Mouse (Mus musculus): ENCODE measurements around the gene Shq1.

Gene Shq1

GRCm38 (mm10) chr6:100608429-100608828 is 62.5 kb downstream of the Shq1 start:
- in situ Hi-C loops (cut with MboI, MseI) = no loop called here

GRCm38 (mm10) chr6:100606805-100607204 is 64.2 kb downstream of the Shq1 start:
- in situ Hi-C loops (cut with MboI, MseI) = no loop called here

GRCm38 (mm10) chr6:100603702-100604101 is 67.3 kb downstream of the Shq1 start:
- in situ Hi-C loops (cut with MboI, MseI) = no loop called here

GRCm38 (mm10) chr6:100601634-100602033 is 69.3 kb downstream of the Shq1 start:
- in situ Hi-C loops (cut with MboI, MseI) = no loop called here

GRCm38 (mm10) chr6:100593857-100594256 is 77.1 kb downstream of the Shq1 start:
- in situ Hi-C loops (cut with MboI, MseI) = no loop called here

GRCm38 (mm10) chr6:100592991-100593390 is 78.0 kb downstream of the Shq1 start:
- in situ Hi-C loops (cut with MboI, MseI) = no loop called here

GRCm38 (mm10) chr6:100590602-100591001 is 80.4 kb downstream of the Shq1 start:
- in situ Hi-C loops (cut with MboI, MseI) = no loop called here

- in situ Hi-C loops (cut with MboI, MseI) = no loop called here
These were observed 82.1 kb downstream of the Shq1 start for GRCm38 (mm10) chr6:100588876-100589275.

GRCm38 (mm10) chr6:100586758-100587157 is 84.2 kb downstream of the Shq1 start:
- in situ Hi-C loops (cut with MboI, MseI) = no loop called here

GRCm38 (mm10) chr6:100581951-100582350 is 89.0 kb downstream of the Shq1 start:
- in situ Hi-C loops (cut with MboI, MseI) = no loop called here

- in situ Hi-C loops (cut with MboI, MseI) = no loop called here
These were observed 89.9 kb downstream of the Shq1 start for GRCm38 (mm10) chr6:100581056-100581455.

GRCm38 (mm10) chr6:100577590-100577989 is 93.4 kb downstream of the Shq1 start:
- in situ Hi-C loops (cut with MboI, MseI) = no loop called here

GRCm38 (mm10) chr6:100576171-100576570 is 94.8 kb downstream of the Shq1 start:
- in situ Hi-C loops (cut with MboI, MseI) = no loop called here

GRCm38 (mm10) chr6:100566774-100567173 is 104.2 kb downstream of the Shq1 start:
- in situ Hi-C loops (cut with MboI, MseI) = no loop called here

GRCm38 (mm10) chr6:100564516-100564915 is 106.4 kb downstream of the Shq1 start:
- in situ Hi-C loops (cut with MboI, MseI) = no loop called here

- in situ Hi-C loops (cut with MboI, MseI) = no loop called here
These were observed 107.2 kb downstream of the Shq1 start for GRCm38 (mm10) chr6:100563552-100564341.

- in situ Hi-C loops (cut with MboI, MseI) = no loop called here
These were observed 108.0 kb downstream of the Shq1 start for GRCm38 (mm10) chr6:100562719-100563551.

- in situ Hi-C loops (cut with MboI, MseI) = no loop called here
These were observed 112.9 kb downstream of the Shq1 start for GRCm38 (mm10) chr6:100558057-100558456.

- in situ Hi-C loops (cut with MboI, MseI) = no loop called here
These were observed 128.6 kb downstream of the Shq1 start for GRCm38 (mm10) chr6:100542154-100542997.

GRCm38 (mm10) chr6:100539698-100540097 is 131.3 kb downstream of the Shq1 start:
- in situ Hi-C loops (cut with MboI, MseI) = loop anchor here in 1 of 2 experiments (10.0 kb wide), 1 partner anchor 1895 kb away; no protein-coding TSS in a partner anchor

- in situ Hi-C loops (cut with MboI, MseI) = loop anchor here in 1 of 2 experiments (10.0 kb wide), 1 partner anchor 1894 kb away; no protein-coding TSS in a partner anchor
These were observed 132.4 kb downstream of the Shq1 start for GRCm38 (mm10) chr6:100538570-100538969.

All from T-helper 17 cell (primary cell).